Mouse (Mus musculus) gastrocnemius, postnatal 36 days (tissue): ENCODE data around the gene Rnf168. TPM values are rescaled to one million over a fixed set of nuclear protein-coding genes. Genes with fewer than 3 reads are reported as not detected.
A peak's percentile ranks its signal among the peaks of the same experiment; 100 is the strongest.

Experiments
- DNase-seq, 2 experiments: peaks; one replicate each; pipeline ENCODE4 v3.0.0; 2022
- intact Hi-C: fragments of 180-260 bp; cut with DNase I; formaldehyde crosslinking; loops from one replicate; pipeline ENCODE4 v1.15.1; 2025
- microRNA-seq, 2 experiments: library from miRNA; unstranded; fragments of <30 nt; microRNA quantifications; one replicate each; pipeline ENCODE4 v1.2.0; 2021
- total RNA-seq, 2 experiments: library from RNA; stranded (reverse); gene quantifications; 2 replicates each; pipeline ENCODE4 v1.2.3; 2021

Rnf168 gene
- total RNA-seq, 2 experiments from 2014 or later: 7.8 to 9.6 TPM

GRCm38 (mm10) chr16:32311970-32312369 lies 34.7 kb downstream of the Rnf168 start:
- DNase-seq: no peak
- intact Hi-C loops: no loop called here

GRCm38 (mm10) chr16:32312386-32312785 lies 35.1 kb downstream of the Rnf168 start:
- DNase-seq: no peak
- intact Hi-C loops: no loop called here

- intact Hi-C loops: no loop called here
- no peak for DNase-seq
These were observed 35.6 kb downstream of the Rnf168 start for GRCm38 (mm10) chr16:32312859-32313258.

- intact Hi-C loops: no loop called here
- DNase-seq: no peak
These were observed 39.3 kb downstream of the Rnf168 start for GRCm38 (mm10) chr16:32316601-32317000.

GRCm38 (mm10) chr16:32323953-32324352 lies 46.7 kb downstream of the Rnf168 start:
- intact Hi-C loops: no loop called here
- no peak for DNase-seq

- no peak for DNase-seq
- intact Hi-C loops: no loop called here
These were observed 53.8 kb downstream of the Rnf168 start for GRCm38 (mm10) chr16:32330876-32331670.

GRCm38 (mm10) chr16:32332040-32332555 lies 54.8 kb downstream of the Rnf168 start, which contains the start of gene Ubxn7:
TSS of gene Ubxn7 (plus strand) at chr16:32332257.
- intact Hi-C loops: no loop called here
- peak; percentile 96 to 97 for DNase-seq

GRCm38 (mm10) chr16:32332556-32333511 lies 55.6 kb downstream of the Rnf168 start:
- intact Hi-C loops: no loop called here
- peak; percentile 24 to 43 for DNase-seq

- DNase-seq: no peak
- intact Hi-C loops: no loop called here
These were observed 57.9 kb downstream of the Rnf168 start for GRCm38 (mm10) chr16:32335146-32335545.

- DNase-seq: no peak
- intact Hi-C loops: no loop called here
These were observed 58.9 kb downstream of the Rnf168 start for GRCm38 (mm10) chr16:32336026-32336780.

- no peak for DNase-seq
- intact Hi-C loops: no loop called here
These were observed 59.7 kb downstream of the Rnf168 start for GRCm38 (mm10) chr16:32337001-32337400.

GRCm38 (mm10) chr16:32340451-32340850 lies 63.2 kb downstream of the Rnf168 start:
- no peak for DNase-seq
- intact Hi-C loops: no loop called here

- intact Hi-C loops: no loop called here
- no peak for DNase-seq
These were observed 68.3 kb downstream of the Rnf168 start for GRCm38 (mm10) chr16:32345521-32345920.

GRCm38 (mm10) chr16:32350776-32351175 lies 73.5 kb downstream of the Rnf168 start:
- intact Hi-C loops: no loop called here
- no peak for DNase-seq

Small RNAs within 50 kb of the gene (microRNA-seq; reads per million reads assigned to microRNA genes)
- 0 reads per million in 2 experiments for gene Mir1946a

Other genes starting within 250 kb of the Rnf168 start
- 10 to 100 TPM; 12.0 to 13.0 TPM for gene Pak2, start 198.1 kb upstream of the Rnf168 start, total RNA-seq
- 10 to 100 TPM in 1 of 2 experiments, 1 to 10 TPM in 1; 8.8 to 11.6 TPM for gene Pigx, start 177.7 kb upstream of the Rnf168 start, total RNA-seq
- 1 to 10 TPM; 7.8 to 9.4 TPM for gene Cep19, start 177.7 kb upstream of the Rnf168 start, total RNA-seq
- 1 to 10 TPM; 2.0 to 2.1 TPM for gene Nrros, start 111.9 kb upstream of the Rnf168 start, total RNA-seq
- not detected for gene Bex6, start 97.6 kb upstream of the Rnf168 start, total RNA-seq
- 10 to 100 TPM; 14.0 to 14.9 TPM for gene Fbxo45, start 30.3 kb upstream of the Rnf168 start, total RNA-seq
- gene Wdr53, start 30.2 kb upstream of the Rnf168 start, total RNA-seq: 1 to 10 TPM; 4.4 to 5.8 TPM
- gene Smco1, start 6.0 kb upstream of the Rnf168 start, total RNA-seq: 10 to 100 TPM; 69.4 to 72.8 TPM
- 10 to 100 TPM; 15.0 to 15.8 TPM for gene Ubxn7, start 54.8 kb downstream of the Rnf168 start, total RNA-seq
- gene Tm4sf19, start 123.0 kb downstream of the Rnf168 start, total RNA-seq: not detected
- 1 to 10 TPM; 3.3 to 4.8 TPM for gene Tctex1d2, start 142.2 kb downstream of the Rnf168 start, total RNA-seq
- 100 to 1,000 TPM; 105 to 121 TPM for gene Pcyt1a, start 153.5 kb downstream of the Rnf168 start, total RNA-seq
- gene Slc51a, start 210.4 kb downstream of the Rnf168 start, total RNA-seq: not detected
- gene Zdhhc19, start 218.8 kb downstream of the Rnf168 start, total RNA-seq: not detected